Mouse (Mus musculus): ENCODE measurements at regions not wholly inside any gene's neighbourhood (a gene's known extent, or its start where the extent isn't known, plus 50 kb on each side); places are given as distances from the start of the nearest gene placed in this dataset.

GRCm38 (mm10) chr1:156999272-156999671, 59.8 kb upstream of the Ralgps2 start:
- no peak for TF ChIP-seq CTCF (IDR thresholded peaks at IDR 0.05; ENCODE audit: control insufficient read depth, insufficient read depth, insufficient read length)
- TF ChIP-seq MYOD1 (IDR thresholded peaks at IDR 0.05; ENCODE audit: control insufficient read depth, insufficient read length, low read depth), result no peak
- no peak for TF ChIP-seq CEBPB (IDR thresholded peaks at IDR 0.05; ENCODE audit: low read depth)
- TF ChIP-seq MYOG (IDR thresholded peaks at IDR 0.05; ENCODE audit: control insufficient read depth, extremely low read depth, insufficient read length), result no peak
